Mouse (Mus musculus): ENCODE measurements around the gene Usp19.
A peak's percentile ranks its signal among the peaks of the same experiment; 100 is the strongest.

- TF ChIP-seq POLR2A (IDR thresholded peaks at IDR 0.05; ENCODE audit: insufficient read depth, low read length): no peak
- peak; percentile 3 for TF ChIP-seq CTCF (IDR thresholded peaks at IDR 0.05; ENCODE audit: low read depth, low read length)
Measured at GRCm38 (mm10) chr9:108525400-108525799, 35.0 kb downstream of the Usp19 start.

All from ES-Bruce4 (cell line).